Mouse (Mus musculus) heart, postnatal 0 days (tissue): ENCODE measurements around the gene Cav1.

Experiments
- CTCF ChIP-seq: IDR thresholded peaks from 2 replicates; pipeline ENCODE4 v1.5.1; 2016; ENCODE audit warnings: antibody characterized with exemption, control low read depth, low read depth
- EP300 ChIP-seq: IDR thresholded peaks from 2 replicates; pipeline ENCODE4 v1.6.1; 2016; ENCODE audit warnings: antibody characterized with exemption, low read depth

DNA sequence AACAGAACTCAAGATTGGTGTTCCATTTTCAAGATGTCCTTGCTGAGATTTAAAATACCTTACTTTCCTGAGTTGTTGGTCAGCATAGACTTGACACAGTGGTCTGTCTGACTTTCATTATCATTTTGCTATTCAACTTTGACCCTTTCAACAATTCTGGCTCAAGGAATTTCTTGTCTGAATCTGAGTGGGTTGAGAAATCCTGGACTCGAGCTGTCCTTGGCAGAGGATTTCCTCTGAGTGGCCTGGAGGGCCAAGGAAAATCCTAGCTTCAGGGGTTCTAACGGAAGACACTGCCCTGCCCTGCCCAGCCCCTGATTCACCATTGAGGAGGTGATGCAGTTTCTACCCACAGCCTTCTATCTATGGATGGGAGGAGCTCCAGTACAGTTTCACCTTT is 2.5 kb downstream of the Cav1 start:
- TF ChIP-seq EP300, result no peak
- no peak for TF ChIP-seq CTCF
